Mouse (Mus musculus) mesoderm, embryonic 11.5 days (tissue): ENCODE results near the gene Hsf4.
"Not testable (repeated sequence)": the region's sequence is repeated elsewhere in the genome, so short reads cannot be mapped to it uniquely, and the experiment has no call there.

Source experiments
- DNase-seq: peaks from one replicate; pipeline ENCODE4 v3.0.0-alpha.2; 2012; ENCODE audit warnings: low read depth, low spot score

Gene Hsf4

GRCm38 (mm10) chr8:105269461-105269947 is at the start of gene Hsf4:
Gene Hsf4, plus strand, starts transcription at chr8:105269801.
- DNase-seq: no peak

GRCm38 (mm10) chr8:105223850-105224249 is 45.8 kb upstream of the Hsf4 start:
- no peak for DNase-seq

- peak; percentile 96 for DNase-seq
Measured at GRCm38 (mm10) chr8:105224413-105225271, 45.0 kb upstream of the Hsf4 start, which contains the start of gene D230025D16Rik. Gene D230025D16Rik, plus strand, starts transcription at chr8:105225145.

- no peak for DNase-seq
Measured at GRCm38 (mm10) chr8:105225272-105225593, 44.4 kb upstream of the Hsf4 start.

GRCm38 (mm10) chr8:105225917-105226316 is 43.7 kb upstream of the Hsf4 start:
- DNase-seq: no peak

- DNase-seq: no peak
Measured at GRCm38 (mm10) chr8:105231503-105232320, 37.9 kb upstream of the Hsf4 start.

- not testable (repeated sequence) for DNase-seq
Measured at GRCm38 (mm10) chr8:105232321-105232693, 37.3 kb upstream of the Hsf4 start.

GRCm38 (mm10) chr8:105233126-105233935 is 36.3 kb upstream of the Hsf4 start:
- no peak for DNase-seq

- no peak for DNase-seq
Measured at GRCm38 (mm10) chr8:105235206-105235605, 34.4 kb upstream of the Hsf4 start.

GRCm38 (mm10) chr8:105237442-105238142 is 32.0 kb upstream of the Hsf4 start:
- no peak for DNase-seq

GRCm38 (mm10) chr8:105241016-105241415 is 28.6 kb upstream of the Hsf4 start:
- DNase-seq: no peak

- no peak for DNase-seq
Measured at GRCm38 (mm10) chr8:105251954-105252353, 17.6 kb upstream of the Hsf4 start.

GRCm38 (mm10) chr8:105252680-105253537 is 16.7 kb upstream of the Hsf4 start:
- DNase-seq: no peak

- no peak for DNase-seq
Measured at GRCm38 (mm10) chr8:105253766-105254151, 15.8 kb upstream of the Hsf4 start.

- DNase-seq: peak; percentile 90
Measured at GRCm38 (mm10) chr8:105254152-105254965, 15.2 kb upstream of the Hsf4 start.

GRCm38 (mm10) chr8:105254966-105255350 is 14.6 kb upstream of the Hsf4 start, which contains the start of gene B3gnt9:
Gene B3gnt9, minus strand, starts transcription at chr8:105255153.
- DNase-seq: peak; percentile 56

- no peak for DNase-seq
Measured at GRCm38 (mm10) chr8:105257318-105258114, 12.1 kb upstream of the Hsf4 start.
